Mouse (Mus musculus): ENCODE data around the gene Slc25a29. TPM values are rescaled to one million over a fixed set of nuclear protein-coding genes. Genes with fewer than 3 reads are reported as not detected.

The Slc25a29 gene
- polyA plus RNA-seq, 1 experiment from 2014 or later, result 1.8 TPM

DNA sequence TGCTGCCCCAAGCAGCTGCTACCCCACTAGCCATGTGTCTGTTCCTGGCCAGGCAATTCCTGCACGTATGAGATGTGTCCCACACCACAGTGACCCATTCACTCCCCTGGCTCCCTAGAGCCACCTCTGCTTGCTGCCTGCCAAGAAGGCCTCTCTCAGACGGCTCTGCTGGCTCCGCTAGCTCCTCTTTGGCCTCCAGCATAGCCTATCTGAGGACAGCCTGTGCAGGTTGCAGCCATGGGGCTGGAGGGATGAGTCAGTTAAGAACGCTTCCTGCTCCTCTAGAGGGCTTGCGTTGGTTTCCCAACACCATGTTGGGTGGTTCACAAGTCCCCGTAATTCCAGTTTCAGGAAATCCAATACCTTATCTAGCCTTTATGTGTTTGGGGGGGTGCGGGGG lies 7.0 kb upstream of the Slc25a29 start:
- ATAC-seq, result no peak

GRCm38 (mm10) chr12:108841181-108841580 lies 5.5 kb upstream of the Slc25a29 start:
- H3K4me2 ChIP-seq (replicated peaks; ENCODE audit: low read depth), result no peak overlapping the region
- peaks cover 25% of the 10 kb centered on the region for H3K36me3 ChIP-seq (ENCODE audit: control insufficient read depth, insufficient read depth)
- peaks cover 6% of the 10 kb centered on the region for H3K4me1 ChIP-seq (replicated peaks; ENCODE audit: control insufficient read depth, insufficient read depth, low read length)
- H3K27ac ChIP-seq (ENCODE audit: low read depth, low read length), result no peak overlapping the region
- no peak for TF ChIP-seq CTCF (IDR thresholded peaks at IDR 0.05; ENCODE audit: low read depth)
- H3K27me3 ChIP-seq (replicated peaks; ENCODE audit: control insufficient read depth, insufficient read depth, low read length), result no peaks in the 10 kb centered on the region
- WGBS, result 82% methylated on average over 6 of the region's 6 CpGs
- no peak overlapping the region for H3K4me3 ChIP-seq (ENCODE audit: low read depth, low read length)
- ATAC-seq, result no peak
- H3K9me3 ChIP-seq (ENCODE audit: control insufficient read depth), result no peaks in the 10 kb centered on the region
- H3K9ac ChIP-seq (ENCODE audit: low read depth, low read length), result 0 out of 2 replicates have a peak overlapping the region, but pooled peaks have one; percentile 22

More for the DNA sequence above, 7.0 kb upstream of the Slc25a29 start:
- Histone ChIP-seq H3K27ac (ENCODE audit: low read depth, low read length) (no peak overlapping the region), H3K4me3 (ENCODE audit: low read depth, low read length) (no peak overlapping the region), H3K4me2 (replicated peaks; ENCODE audit: low read depth) (no peak overlapping the region), H3K9ac (ENCODE audit: low read depth, low read length) (no peak overlapping the region), H3K36me3 (ENCODE audit: control insufficient read depth, insufficient read depth) (peaks cover 25% of the 10 kb centered on the region), H3K4me1 (replicated peaks; ENCODE audit: control insufficient read depth, insufficient read depth, low read length) (peaks cover under 1% of the 10 kb centered on the region; the same call in 1 of the 2 replicates), H3K27me3 (replicated peaks; ENCODE audit: control insufficient read depth, insufficient read depth, low read length) (no peaks in the 10 kb centered on the region), H3K9me3 (ENCODE audit: control insufficient read depth) (no peaks in the 10 kb centered on the region)
- TF ChIP-seq CTCF (IDR thresholded peaks at IDR 0.05; ENCODE audit: low read depth), result no peak
- 88% methylated on average over 7 of the region's 7 CpGs for WGBS

GRCm38 (mm10) chr12:108836722-108837121 lies 1.0 kb upstream of the Slc25a29 start:
- Histone ChIP-seq H3K4me2 (replicated peaks; ENCODE audit: low read depth) (peak overlapping the region; percentile 87), H3K36me3 (ENCODE audit: control insufficient read depth, insufficient read depth) (peaks cover 6% of the 10 kb centered on the region; the same call in 1 of the 2 replicates), H3K4me3 (ENCODE audit: low read depth, low read length) (peak overlapping the region; percentile 69), H3K27ac (ENCODE audit: low read depth, low read length) (no peak overlapping the region), H3K9ac (ENCODE audit: low read depth, low read length) (peak overlapping the region; percentile 51), H3K4me1 (replicated peaks; ENCODE audit: control insufficient read depth, insufficient read depth, low read length) (peaks cover 6% of the 10 kb centered on the region), H3K9me3 (ENCODE audit: control insufficient read depth) (no peaks in the 10 kb centered on the region), H3K27me3 (replicated peaks; ENCODE audit: control insufficient read depth, insufficient read depth, low read length) (no peaks in the 10 kb centered on the region)
- no peak for ATAC-seq
- WGBS, result 20% methylated on average over 7 of the region's 7 CpGs
- no peak for TF ChIP-seq CTCF (IDR thresholded peaks at IDR 0.05; ENCODE audit: low read depth)

DNA sequence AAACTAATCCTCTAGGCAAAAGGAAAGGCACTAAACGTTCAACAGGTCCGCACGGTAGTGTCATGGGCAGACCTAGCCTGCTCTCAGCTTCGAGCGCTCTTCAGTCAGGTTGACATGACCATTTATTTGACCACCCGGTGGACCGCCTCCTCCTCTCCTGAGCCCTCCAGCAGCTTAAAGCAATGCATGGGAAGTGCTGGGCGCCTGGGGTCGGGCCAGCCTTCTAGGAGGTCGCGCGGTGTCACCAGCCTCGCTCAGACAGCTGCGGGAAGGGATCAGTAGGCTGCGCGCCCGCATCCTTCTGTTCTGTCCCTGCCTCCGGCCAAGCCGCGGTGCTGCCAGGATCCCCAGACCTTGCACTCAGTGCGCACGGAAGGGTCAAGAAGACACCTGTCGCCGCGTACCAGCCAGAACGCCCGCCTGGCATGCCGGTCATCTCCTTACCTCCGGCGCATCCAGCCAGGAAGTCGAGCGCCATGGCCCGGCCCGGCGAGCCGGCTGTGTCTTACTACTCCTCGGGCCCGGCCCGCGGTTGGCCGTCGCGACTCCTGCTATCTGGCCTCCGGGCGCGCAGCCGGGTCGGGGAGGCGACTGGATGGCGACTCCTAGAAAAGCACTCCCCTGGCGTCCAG lies 359 bp downstream of the Slc25a29 start:
- peak overlapping the region; percentile 69 for H3K4me3 ChIP-seq (ENCODE audit: low read depth, low read length)
- no peak; the same call in none of the 2 replicates for ATAC-seq
- peaks cover 6% of the 10 kb centered on the region for H3K4me1 ChIP-seq (replicated peaks; ENCODE audit: control insufficient read depth, insufficient read depth, low read length)
- 3% methylated on average over 51 of the region's 51 CpGs for WGBS
- H3K4me2 ChIP-seq (replicated peaks; ENCODE audit: low read depth), result peak overlapping the region; percentile 87
- H3K9ac ChIP-seq (ENCODE audit: low read depth, low read length), result peak overlapping the region; percentile 51
- no peaks in the 10 kb centered on the region for H3K27me3 ChIP-seq (replicated peaks; ENCODE audit: control insufficient read depth, insufficient read depth, low read length)
- no peak; the same call in 1 of the 2 replicates for TF ChIP-seq CTCF (IDR thresholded peaks at IDR 0.05; ENCODE audit: low read depth)
- no peaks in the 10 kb centered on the region for H3K36me3 ChIP-seq (ENCODE audit: control insufficient read depth, insufficient read depth)
- peak overlapping the region; percentile 71; the same call in 1 of the 2 replicates for H3K27ac ChIP-seq (ENCODE audit: low read depth, low read length)
- no peaks in the 10 kb centered on the region for H3K9me3 ChIP-seq (ENCODE audit: control insufficient read depth)

DNA sequence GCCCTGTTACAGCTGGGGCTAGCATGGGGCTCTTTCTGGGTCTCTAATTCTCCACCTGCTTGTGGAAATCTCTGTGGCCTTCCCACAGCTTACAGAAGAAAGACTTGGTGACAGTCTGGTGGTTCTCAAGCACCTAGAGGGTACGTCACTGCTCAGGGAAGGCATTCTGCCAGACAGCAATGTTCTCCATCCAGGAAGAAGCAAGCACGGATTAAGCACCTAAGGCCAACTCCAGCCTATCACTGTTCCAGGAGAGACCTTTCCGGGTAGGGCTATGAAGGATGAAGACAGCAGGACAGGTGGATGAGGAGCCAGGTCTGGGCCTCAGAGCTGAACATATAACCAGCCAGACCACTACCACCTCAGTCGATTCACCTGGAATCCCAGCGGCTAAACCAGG lies 897 bp downstream of the Slc25a29 start:
- ATAC-seq, result no peak
- H3K4me3 ChIP-seq (ENCODE audit: low read depth, low read length), result peak overlapping the region; percentile 69
- peak overlapping the region; percentile 87 for H3K4me2 ChIP-seq (replicated peaks; ENCODE audit: low read depth)
- H3K9ac ChIP-seq (ENCODE audit: low read depth, low read length), result no peak overlapping the region
- no peak for TF ChIP-seq CTCF (IDR thresholded peaks at IDR 0.05; ENCODE audit: low read depth)
- peaks cover 6% of the 10 kb centered on the region for H3K4me1 ChIP-seq (replicated peaks; ENCODE audit: control insufficient read depth, insufficient read depth, low read length)
- WGBS, result 35% methylated on average over 5 of the region's 5 CpGs
- no peaks in the 10 kb centered on the region for H3K9me3 ChIP-seq (ENCODE audit: control insufficient read depth)
- no peaks in the 10 kb centered on the region for H3K36me3 ChIP-seq (ENCODE audit: control insufficient read depth, insufficient read depth)
- no peak overlapping the region for H3K27ac ChIP-seq (ENCODE audit: low read depth, low read length)
- no peaks in the 10 kb centered on the region for H3K27me3 ChIP-seq (replicated peaks; ENCODE audit: control insufficient read depth, insufficient read depth, low read length)

- TF ChIP-seq CTCF (IDR thresholded peaks at IDR 0.05; ENCODE audit: low read depth), result no peak
- no peaks in the 10 kb centered on the region for H3K27me3 ChIP-seq (replicated peaks; ENCODE audit: control insufficient read depth, insufficient read depth, low read length)
- H3K4me1 ChIP-seq (replicated peaks; ENCODE audit: control insufficient read depth, insufficient read depth, low read length), result peaks cover 6% of the 10 kb centered on the region
- H3K9ac ChIP-seq (ENCODE audit: low read depth, low read length), result no peak overlapping the region
- no peaks in the 10 kb centered on the region for H3K36me3 ChIP-seq (ENCODE audit: control insufficient read depth, insufficient read depth)
- no peak overlapping the region for H3K4me2 ChIP-seq (replicated peaks; ENCODE audit: low read depth)
- no peak overlapping the region for H3K27ac ChIP-seq (ENCODE audit: low read depth, low read length)
- no peak for ATAC-seq
- 92% methylated on average over 3 of the region's 3 CpGs for WGBS
- H3K4me3 ChIP-seq (ENCODE audit: low read depth, low read length), result no peak overlapping the region
- no peaks in the 10 kb centered on the region for H3K9me3 ChIP-seq (ENCODE audit: control insufficient read depth)
Measured at GRCm38 (mm10) chr12:108834337-108834736, 1.3 kb downstream of the Slc25a29 start.

All from intestine, postnatal 0 days (tissue).